Mouse (Mus musculus) frontal cortex, postnatal 25 days (tissue): Measurements from ENCODE around the gene Fbxw8.

Source experiments
- DNase-seq, 2 experiments: peaks; one replicate each; pipeline ENCODE4 v3.0.0; 2022; ENCODE audit warnings: low spot score in 2 of 2

Fbxw8 gene

DNA sequence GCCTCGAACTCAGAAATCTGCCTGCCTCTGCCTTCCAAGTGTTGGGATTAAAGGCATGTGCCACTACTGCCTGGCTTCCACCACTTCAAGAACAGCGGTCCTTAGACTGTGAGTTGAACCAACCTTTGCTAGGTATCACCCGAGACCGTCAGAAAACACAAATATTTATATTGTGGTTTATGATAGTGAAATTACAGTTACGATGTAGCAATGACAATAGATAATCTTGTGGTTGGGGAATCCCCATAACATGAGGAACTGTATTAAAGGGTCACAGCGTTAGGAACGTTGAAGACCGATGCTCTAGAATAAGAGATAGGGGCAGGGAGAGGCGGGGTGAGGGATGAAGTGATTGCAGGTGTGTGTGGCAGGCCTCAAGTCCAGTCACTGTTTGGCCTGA lies 109.9 kb downstream of the Fbxw8 start:
- DNase-seq: no peak

DNA sequence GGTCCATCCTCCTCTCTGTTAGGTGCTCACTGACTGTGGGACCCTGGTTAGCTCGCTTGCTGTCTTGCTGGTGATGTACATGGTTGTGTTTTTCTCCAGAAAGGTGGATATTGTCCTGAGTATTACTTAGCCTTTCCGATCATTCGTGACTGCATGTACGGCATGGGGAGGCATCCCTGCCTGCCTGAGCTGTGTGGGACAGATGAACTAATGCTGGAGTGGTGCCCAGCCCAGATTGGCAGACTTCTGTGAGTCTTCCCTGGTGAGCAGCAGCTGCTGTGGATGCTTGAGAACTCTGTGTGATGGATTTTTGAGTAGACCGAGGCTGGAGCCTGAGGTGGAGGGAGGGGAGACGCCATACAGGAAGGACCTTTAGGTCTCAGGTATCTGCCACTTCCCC lies 110.4 kb downstream of the Fbxw8 start:
- no peak for DNase-seq

DNA sequence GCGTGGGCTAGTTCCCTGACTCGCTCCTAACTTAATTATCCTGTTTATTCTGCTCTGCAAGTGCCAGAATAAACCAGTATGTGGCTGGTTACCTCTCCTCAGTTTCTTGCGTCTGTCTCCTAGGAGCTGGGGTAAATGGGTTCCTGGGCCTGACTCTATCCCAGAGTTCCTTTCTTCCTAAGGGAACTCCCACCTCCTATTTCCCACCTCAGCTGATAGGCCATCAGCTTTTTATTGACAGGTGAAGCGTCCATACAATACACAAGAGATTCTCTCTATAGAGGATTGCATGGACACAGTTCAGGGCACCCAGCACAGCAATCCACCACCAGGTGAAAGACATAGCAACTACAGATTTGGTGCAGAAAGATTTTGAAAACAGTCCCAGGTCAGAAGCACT lies 111.5 kb downstream of the Fbxw8 start:
- no peak for DNase-seq

DNA sequence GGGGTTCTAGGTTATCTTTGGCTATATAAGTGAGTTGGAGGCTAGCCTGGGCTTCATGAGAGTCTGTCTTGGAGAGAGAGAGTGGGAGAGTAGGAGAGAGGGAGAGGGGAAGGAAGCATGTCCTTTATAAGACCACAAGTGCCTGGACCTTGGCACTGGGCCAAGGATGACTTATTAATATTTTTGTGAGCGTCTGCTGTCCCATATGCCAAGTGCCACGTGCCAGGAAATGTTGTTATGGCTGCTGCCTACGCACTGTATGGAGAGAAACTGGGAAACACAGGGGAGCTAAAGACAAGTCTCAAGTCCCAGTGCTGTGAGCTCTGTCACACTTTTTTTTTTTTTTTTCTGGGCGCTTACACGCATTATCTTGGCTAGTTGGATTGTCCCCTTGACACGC lies 112.7 kb downstream of the Fbxw8 start:
- no peak for DNase-seq

DNA sequence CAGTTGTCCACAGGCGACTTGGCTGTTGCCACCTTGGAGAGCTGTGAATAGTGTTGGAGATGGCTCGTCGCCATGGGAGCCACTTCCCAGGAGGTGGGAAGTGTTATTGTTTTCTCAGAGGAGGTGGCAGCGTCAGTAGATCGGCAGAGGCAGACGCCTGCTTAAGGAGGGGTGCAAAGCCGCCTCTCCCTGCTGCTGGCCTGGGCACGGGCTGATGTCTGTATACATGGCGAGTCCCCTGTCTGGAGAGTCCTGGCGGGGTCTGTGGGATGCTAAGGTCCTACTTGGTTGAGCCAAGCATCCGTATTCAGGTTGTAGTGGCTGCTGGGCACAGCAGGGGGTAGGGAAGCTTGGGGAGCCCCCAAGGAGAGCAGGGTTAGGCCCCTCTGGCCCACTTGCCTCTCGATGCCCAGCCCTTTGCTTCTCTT lies 116.0 kb downstream of the Fbxw8 start:
- DNase-seq: no peak

DNA sequence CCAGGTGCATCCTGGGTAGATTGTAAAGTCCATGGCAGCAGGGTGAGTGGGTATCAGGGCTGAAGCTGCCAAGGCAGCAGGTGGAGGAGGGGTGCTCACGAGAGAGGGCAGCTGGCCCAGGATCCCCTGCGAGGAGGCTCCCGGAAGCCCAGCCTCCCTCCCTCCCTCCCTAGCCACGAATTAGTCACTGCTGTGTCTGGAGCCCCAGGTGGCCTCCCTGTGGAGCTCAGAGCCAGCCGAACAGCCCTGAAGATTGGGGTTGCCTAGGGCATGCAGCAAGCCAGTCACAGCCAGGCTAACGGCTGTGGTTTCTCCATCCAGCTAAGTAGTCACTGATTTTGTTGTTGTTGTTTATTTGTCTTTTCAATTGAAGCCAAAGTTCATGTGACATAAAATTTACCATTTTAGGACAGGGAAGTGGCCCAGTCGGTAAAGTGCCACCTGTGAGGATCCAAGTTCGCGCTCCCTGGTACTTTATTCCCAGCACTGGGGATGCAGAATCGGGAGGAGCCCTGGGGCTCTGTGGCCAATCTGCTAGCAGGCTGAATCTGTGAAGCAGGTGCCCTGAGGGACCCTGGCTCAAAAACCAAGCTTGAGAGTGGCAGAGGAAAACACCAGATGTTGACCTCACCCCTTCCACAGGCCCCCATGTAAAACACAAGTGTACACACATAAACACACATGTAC lies 117.3 kb downstream of the Fbxw8 start:
- DNase-seq: no peak

DNA sequence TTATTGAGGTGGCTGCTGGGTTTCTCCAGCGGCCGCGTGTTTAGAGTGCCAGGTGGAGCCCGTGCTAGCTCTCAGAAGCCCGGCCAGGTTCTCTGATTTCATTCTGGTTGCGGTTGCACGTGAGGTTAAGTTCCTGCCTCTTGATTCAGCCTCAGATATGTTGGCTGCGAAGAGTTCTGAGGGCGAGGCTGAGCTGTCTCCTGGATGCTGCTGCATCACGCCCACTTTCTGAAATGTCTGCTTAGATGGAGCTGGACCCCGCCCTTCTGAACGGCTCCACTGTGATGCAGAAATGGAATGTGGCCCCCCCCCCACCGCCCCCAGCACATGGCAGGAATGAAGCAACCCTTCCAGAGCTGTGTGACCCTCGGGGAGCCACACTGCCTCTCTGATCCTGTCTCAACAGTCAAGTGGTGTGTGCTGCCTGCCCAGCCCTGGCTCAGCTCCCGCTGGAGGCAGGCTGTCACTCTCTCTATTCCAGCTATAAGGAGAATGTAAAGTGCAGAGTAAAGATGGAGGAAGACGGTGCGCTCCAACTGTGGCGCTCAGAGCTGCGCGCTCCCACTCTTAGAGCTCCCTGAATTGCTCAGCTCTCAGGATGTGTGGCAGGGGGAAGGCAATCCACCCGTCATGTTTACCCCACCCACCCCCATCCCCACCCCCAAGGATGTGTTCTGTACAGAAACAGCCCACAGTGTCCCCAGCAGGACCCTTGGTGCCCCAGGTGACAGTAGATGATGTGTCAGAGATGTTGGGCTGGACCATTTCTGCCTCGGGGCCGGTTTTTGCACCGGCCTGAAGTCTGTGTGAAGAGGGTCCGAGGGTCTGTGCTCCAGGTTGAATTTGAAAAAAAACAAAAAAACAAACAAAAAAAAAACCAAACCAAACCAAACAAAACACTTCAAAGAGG lies 118.1 kb downstream of the Fbxw8 start:
- no peak for DNase-seq

DNA sequence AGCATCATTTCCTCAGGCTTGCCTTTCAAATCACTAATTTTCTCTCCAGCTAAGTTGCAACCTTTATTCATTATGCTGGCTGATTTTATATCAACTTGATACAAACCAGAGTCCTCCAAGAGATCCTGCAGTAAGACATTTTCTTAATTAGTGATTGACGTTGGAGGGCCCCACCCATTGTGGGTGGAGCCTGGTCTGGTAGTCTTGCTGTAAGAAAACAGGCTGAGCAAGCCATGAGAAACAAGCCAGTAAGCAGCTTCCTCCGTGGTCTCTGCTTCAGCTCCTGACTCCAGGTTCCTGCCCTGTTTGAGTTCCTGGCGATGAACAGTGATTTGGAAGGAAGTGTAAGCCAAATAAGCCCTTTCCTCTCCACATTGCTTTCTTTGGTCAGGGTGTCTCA lies 119.5 kb downstream of the Fbxw8 start:
- no peak for DNase-seq

DNA sequence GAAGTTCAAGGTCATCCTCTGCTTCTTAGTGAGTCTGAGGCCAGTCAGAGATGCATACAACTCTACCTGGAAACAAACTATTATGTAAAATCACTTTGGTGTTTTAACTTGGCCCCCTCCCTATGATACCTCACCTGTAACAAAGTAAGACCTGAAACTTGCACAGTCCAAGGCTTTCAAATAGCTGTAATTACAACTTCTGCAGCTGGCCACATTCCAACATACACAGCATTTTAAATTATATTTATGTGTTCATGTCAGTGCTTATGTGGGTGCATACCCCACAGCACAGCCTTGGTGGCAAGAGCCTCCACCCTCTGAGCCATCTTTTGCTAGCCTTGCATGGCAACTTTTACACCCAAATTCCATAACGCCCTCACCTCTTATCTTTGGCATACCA lies 120.6 kb downstream of the Fbxw8 start:
- DNase-seq: no peak

DNA sequence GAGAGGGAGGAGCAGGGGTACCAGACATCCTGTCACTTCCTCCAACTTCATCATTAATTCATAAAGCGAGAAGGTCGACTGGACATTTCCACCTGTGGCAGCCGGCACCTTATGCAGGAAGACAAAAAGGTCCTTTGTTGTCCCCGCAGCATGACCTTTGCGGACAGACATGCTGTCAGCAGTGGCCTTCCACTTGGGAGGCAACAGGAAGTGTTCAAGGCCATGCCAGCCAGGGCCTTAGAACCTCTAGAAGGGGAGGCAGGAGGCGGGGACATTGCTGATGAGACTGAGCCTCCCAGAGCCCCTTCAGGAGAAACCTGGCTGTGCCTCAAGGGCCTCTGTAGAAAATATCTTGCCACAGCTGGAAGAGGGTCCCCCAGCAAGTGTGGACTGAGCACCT lies 121.5 kb downstream of the Fbxw8 start:
- no peak for DNase-seq

DNA sequence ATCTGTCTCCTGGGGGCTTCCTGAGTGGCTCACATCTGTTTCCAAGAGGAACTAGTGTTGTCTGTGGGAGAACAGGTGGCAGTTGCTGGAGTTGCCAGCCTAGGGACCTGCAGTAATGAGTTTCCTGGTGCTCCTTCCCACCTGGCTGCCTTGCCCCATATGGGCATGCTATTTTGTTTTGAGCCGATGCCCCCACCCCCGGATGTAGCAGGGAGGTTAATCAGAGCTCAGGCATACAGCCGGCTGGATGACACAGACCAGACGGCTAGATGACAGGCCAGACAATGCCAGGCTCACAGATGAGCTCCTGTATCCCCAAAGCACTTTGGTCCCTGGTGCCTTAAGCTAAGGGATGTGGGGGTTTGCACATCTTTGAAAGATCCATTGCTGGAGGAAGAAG lies 121.9 kb downstream of the Fbxw8 start:
- DNase-seq: no peak

DNA sequence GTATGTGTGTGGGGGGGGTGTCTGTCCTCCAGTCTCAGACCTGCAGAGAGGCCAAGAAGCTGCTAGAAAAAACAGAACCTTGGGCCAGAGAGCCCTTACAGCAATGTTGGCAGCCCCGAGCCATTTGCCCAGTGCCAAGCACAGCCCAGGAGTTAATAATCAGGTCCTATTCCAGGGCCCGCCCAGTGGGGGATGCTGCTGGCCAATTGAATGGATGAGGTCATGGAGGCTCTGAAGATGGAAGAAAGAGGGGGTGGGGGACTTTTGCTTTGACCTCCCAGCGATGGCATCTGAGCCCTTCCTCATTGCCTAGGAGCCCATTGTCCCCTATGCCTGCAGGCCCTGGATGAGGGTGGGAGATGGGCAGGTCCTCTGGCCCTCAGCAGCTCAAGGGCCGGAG lies 123.8 kb downstream of the Fbxw8 start:
- DNase-seq: no peak

DNA sequence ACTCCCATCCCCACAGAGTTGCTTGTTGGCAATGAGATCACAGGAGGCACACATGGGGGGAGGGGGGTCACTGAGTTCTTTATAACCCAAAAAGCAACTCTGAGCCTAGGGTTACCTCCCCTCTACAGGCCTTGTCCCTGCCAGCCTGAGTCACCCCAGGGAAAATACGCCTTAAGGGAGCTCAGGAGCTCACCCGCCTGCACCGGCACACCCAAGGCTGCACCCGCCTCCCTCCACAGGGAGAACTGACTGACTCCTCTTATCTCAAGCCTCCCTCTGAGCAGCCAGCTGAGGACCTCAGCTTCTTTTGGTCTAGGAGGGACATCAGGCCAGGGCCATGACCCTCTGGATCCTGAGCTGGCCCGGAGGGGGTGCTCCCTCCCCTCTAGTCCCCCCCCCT lies 124.2 kb downstream of the Fbxw8 start:
- DNase-seq: no peak

DNA sequence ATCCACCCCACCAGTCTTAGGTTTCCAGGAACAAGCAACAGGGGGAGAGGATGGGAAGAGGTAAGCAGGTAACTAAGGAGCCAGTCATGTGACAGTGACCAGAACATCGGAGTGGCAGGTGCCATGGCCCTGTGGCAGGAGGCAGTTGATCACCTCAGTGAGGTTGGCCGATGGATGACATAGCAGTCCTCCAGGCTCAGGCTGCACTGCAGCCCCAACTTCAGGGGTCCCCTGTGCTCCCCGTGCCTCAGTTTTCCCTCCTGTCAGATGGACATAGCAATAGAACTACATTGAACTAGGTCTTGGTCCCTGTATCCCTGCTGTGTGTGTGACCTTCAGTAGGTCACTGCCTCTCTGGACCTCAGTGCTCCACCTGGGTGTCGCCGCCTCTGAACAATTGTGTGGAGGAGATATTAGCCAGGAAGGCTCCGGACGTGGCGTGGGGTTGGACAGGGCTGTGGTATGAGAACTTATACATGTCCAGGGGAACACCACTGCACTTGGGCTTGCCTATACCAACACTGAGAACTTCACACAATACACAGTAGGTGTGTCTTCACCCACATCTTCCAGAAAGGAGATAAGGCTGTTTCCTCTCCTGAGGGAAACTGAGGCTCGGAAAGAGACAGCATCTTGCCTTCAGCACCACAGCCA lies 125.1 kb downstream of the Fbxw8 start:
- DNase-seq: no peak

DNA sequence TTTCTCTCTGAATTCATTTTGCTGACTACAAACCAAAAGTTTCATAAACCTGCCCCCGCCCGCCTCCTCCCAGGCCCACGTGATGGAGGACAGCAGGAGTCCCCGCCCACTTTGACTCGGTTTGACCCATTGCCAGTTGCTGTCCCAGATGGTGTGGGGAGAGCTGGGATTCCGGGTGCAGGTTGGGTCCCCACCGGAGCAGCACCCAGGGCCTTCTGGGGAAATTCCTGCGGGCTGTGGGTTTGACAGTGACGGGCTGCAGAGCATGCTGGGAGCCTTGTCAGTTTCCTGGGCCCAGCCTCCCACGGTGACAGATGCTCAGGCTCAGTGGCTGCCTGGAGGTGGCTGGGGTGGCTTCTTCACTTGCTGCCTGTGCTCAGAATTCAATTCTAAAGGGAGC lies 125.8 kb downstream of the Fbxw8 start:
- peak; percentile 59 to 78 for DNase-seq

DNA sequence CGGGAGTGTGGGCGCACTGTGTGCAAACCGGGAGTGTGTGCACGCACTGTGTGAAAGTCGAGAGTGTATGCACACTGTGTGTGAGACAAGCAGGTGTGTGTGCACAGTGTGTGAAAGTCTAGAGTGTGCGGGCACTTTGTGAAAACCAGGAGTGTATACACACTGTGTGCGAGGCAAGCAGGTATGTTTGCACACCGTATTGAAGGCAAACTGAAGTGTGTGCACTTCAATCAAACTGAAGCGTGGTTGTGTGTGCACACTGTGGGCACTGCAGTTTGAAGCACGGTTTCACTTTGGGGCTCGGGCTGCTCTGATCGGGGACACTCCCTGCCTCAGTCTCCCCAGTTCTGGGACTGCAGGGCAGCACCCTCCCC lies 126.2 kb downstream of the Fbxw8 start:
- DNase-seq: no peak

DNA sequence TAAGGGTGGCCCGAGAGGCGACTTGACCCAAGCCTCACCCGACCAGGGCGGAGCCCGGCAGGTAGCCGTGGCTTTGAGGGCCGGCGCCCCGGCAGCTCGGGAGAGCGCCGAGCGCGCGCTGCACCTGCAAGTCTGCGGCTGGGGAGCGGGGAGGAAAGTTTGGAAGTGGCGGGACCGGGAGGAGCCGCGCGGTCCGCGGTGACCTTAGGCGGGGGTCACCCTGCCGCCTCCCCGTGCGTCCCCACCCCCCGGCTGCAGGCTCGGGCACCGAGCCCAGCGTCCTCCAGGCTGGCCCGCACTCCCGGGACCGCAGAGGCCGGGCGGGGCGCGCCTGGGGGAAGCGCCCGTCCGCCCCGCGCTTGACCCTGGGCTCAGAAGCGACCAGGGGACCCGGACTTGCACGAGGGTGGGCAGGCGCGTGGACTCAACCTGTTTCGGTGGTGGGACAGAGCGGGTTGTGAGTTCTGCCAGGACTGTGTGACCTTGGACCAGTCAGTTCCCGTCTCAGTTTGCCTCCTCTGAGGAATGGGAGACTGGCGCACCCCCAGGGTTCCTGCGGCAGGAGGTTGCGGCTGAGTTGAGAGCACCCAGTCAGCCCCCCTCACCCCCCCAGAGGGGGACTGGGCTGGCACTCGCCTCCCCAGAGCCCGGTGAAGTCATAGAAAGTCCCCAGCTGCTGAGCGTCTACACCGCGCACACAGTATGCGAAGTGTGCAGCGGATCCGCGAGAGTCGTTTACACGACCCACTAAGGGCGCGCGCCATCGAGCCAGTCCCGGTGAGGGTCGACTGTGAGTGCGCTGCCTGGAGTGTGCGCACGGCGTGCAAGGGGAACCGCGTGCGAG lies 126.9 kb downstream of the Fbxw8 start:
- no peak for DNase-seq

DNA sequence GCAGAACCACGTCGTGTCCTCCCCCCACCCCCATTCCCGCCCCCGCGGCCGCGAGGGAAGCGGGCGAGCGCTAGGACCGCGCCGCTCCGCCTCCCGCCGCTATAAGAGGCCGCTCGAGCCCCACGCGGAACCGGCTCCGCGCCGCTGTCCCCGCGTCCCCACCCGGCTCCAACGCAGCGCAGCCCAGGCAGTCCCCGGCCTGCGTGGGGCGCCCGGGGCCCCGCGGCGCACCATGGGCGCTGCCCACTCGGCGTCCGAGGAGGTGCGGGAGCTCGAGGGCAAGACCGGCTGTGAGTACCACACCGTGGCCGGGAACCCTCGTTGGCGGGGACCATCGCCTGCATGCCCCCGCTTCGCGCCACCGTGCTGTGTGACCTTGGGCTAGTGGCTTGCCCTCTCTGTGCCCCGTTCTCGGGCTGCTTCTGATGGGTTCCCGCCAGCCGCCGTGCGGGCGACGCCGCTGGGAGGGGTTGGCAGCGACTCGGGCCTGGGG lies 127.5 kb downstream of the Fbxw8 start, which contains the start of gene Tesc:
Gene Tesc (plus strand): TSS at position 46 of the 493 bp plus-strand sequence.
- DNase-seq: no peak

DNA sequence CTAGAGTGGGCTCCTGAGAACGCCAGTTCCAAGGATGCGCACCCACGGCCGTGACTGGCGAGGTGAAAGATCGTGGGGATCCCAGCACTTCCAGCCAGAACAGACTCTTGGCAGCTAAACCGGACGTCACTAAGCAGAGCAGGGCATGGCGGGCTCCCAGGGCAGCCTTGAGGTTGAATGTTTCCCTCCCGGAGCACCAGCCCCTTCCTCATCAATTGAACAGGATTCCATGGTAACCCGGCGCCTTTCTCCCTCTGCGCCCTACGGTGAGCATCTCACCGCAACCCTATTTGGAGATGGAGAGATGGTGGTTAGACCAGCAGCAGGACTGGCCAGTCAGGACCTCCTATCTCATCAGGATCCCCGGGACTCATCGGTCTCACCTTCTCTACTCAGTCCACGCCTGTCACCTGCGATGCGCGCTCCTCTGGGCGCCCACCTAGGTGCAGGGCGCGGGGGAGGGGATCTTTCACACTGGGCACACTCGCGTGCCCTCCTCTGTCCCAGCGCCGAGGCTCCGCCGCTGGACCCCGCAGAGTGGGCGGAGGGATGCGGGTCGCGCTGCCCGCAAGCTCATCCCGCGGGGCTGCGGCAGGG lies 128.1 kb downstream of the Fbxw8 start:
- no peak for DNase-seq

DNA sequence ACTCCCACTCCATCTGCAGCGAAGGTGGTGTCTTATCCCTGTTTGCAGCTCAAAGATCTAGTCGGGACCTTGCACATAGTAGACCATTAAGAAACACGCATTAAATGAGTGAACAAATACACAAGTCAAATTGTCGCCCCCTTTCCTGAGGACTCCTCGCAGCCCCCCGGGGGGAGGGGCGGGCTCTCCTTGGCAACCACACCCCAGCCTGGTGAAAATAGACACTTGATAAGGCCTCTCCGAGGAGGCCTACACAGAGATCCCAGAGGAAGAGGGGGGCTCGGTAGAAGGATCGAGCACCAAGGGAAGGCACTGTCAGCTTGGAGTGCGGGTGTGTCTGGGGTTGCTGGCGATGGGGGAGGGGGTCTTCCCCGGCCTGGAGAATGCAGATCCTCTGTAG lies 128.9 kb downstream of the Fbxw8 start:
- no peak for DNase-seq

DNA sequence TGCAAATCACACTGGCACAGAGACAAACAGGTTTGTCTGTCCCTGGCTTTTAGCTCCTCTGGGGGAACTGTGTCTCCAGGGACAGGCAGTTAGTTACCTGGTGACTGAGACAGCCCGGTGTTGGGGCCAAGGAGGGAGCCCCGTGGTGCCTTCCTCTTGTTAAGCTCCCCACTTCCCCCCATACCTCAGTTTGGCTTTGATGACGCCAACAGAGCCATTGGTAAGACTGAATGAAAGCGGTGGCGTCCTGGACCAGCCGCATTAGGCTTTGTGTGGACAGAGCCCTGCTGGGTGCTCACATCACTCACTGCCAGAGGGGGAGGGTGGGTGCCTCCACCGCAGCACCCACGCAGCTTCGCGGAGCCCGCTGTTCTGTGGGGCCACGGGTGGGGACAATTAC lies 129.4 kb downstream of the Fbxw8 start:
- no peak for DNase-seq
